Mouse (Mus musculus) midbrain, embryonic 14.5 days (tissue): ENCODE data around the gene 1700001L19Rik. TPM values are rescaled to one million over a fixed set of nuclear protein-coding genes. Genes with fewer than 3 reads are reported as not detected.

Source experiments
- polyA plus RNA-seq: library from polyadenylated mRNA; unstranded; fragments of >200 nt; fragmentation: Nextera tagmentation; extraction: Ambion mirVana; gene quantifications from 2 replicates; pipeline ENCODE4 v1.2.1, GENCODE M21; 2014

1700001L19Rik gene
- polyA plus RNA-seq, 1 experiment from 2014 or later, result 4.6 TPM

Other genes starting within 250 kb of the 1700001L19Rik start
- 10.2 and 13.5 TPM in 2 replicates for gene Mtrr, start 15.3 kb upstream of the 1700001L19Rik start, polyA plus RNA-seq
- gene Fastkd3, start 15.2 kb upstream of the 1700001L19Rik start, polyA plus RNA-seq, result 25.0 and 27.3 TPM in 2 replicates